Mouse (Mus musculus) layer of hippocampus, postnatal 36 days (tissue): ENCODE measurements at regions not wholly inside any gene's neighbourhood (a gene's known extent, or its start where the extent isn't known, plus 50 kb on each side); places are given as distances from the start of the nearest gene placed in this dataset.

Experiments
- DNase-seq, 2 experiments: peaks; one replicate each; pipeline ENCODE4 v3.0.0; 2022

DNA sequence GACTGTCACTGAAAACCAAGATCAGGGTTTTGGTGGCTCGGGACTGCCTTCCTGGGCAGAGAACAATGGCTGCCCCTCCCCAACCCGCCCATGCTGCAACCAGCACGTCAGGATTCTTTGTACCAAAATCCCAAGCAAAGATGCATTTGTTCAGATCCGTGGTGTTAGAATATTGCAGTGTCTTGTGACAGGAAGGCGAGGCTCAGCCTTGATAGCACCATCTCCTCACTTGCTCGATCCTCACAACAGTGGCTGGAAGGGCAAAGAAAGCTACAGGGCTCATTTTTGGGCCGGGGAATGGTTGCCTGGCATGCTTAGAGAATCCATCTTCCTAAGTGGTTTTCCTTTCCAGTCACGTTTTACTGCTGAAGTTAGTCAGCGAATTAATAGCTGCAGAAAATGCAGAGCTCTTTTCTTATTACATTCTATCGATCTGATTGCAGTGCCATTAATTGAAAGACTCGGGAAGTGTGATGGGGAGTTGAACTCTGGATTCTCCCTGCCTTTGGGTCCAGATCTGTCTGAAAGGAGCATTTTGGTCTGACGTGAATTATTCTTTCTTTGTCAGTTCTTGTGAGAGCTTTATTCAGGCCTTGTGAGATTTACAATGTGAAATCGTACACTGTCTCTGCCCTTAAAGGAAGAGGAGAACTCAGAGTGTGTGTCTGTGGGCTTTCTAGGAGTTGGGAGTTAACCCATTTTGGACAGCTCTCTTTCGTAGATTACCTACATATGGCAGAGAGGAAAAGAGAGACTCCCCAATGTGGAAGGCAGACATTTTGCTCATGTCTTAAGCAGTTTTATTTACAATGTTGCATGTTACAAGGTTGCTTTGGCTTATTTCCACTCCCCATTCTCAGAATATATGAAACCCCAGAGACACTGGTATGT lies 213.3 kb upstream of the Ubash3b start:
- no peak for DNase-seq

DNA sequence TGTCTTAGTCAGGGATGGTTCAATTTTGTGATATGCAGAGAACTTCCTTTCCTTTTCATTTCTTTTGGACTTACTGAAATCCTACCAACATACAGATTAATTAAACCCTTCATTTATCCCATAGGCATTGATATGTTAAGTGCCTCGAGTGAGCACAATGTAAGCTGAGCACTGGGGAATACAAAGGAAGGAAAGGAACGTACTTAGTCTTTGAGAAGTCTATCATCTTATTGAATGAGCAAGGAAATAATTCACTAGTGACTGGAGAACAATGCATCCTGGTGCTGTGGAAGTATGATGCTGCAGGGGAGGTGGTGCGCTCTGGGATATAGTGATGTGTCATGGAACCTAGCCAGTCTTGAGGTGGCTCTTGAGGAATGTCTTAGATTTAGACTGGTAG lies 204.9 kb upstream of the Ubash3b start:
- DNase-seq: no peak

DNA sequence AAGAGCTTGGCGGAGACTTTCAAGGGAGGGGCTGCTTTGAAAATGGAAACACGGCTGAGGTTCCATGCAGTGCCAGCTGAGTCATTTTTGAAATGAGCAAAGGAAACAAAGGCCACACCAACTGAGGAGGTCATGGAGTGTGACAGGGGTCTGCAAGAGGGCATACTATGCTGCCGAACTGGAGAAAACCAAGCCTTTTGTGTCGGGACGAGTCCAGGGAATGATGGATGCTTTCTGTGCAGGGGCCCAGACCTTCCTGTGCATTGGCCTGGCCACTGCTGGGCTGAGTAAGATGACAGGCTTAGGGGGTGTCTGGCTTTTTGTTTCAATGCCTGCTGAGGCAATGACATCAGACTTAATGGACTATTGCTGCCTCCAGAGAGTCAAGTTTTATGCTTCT lies 203.8 kb upstream of the Ubash3b start:
- no peak for DNase-seq

DNA sequence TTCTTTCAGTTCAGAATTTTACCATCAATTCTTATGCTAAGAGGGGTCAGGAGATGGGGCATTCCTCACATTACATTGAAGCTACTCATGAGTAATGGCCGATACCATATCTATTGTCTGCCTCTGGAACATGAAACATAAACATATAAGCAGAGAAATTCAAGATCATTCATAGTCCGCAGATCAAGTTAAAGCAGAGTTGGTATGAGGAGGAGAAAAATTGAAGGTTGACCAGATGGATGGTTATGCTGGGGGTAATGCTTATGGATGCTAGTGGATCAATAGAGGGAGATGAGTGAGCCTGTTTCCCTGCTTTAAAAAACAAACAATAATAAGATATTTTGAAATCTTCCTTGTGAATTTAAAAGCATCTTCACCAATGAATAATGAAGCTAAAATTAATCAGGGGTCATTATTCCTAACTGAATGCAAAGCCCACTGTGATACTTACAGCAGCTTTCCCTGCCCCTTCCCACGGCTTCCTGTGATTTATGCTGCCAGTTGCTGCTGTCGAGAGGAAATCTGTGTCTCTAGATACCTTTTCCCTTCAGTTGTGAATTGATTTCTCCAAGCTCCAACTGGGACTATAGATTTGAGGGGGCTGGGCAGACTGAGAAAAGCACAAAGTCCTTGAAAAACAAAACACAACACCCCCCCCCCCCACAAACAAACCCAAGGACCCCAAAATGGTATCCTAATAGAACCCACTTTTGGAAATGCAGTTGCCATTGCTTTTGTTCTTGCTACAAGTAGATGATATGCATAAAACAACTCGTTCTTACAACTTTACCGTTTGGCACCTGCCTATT lies 203.1 kb upstream of the Ubash3b start:
- DNase-seq: no peak

DNA sequence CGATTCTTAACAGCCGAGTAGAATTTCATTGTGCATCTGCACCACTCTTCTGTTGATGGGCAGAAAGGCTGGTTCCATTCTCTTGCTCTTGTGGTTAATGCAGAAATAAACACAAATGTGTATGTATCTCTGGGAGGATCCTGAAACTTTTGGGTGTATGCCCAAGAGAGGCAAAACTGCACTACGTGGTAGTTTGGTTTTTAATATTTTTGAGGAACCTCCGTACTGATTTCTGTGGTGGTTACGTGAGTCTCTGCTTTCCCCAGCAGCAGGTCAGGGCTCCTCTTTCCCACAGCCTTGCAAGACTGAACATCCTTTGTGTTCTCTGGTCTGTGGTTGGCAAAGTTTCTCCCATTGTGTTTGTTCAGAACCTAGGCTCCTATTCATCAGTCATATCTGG lies 198.9 kb upstream of the Ubash3b start:
- no peak for DNase-seq

DNA sequence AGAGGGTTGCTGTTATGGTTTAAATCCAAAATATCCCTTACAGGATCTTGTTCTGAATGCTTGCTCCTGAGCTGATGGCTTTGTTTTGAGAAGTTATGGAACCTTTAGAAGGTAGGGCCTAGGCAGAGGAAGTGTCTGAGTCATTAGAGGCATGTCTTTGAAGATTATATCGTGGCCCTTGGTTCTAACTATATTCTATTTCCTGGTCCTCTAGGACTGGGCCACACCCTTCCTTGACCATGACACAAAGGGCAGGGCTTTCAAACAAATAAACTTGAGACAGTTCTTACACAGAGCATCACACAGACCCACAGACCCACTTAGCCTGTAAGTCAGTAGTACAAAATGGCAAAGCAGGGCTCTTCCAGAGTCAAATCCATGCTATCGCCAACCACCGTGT lies 197.8 kb upstream of the Ubash3b start:
- DNase-seq: no peak

DNA sequence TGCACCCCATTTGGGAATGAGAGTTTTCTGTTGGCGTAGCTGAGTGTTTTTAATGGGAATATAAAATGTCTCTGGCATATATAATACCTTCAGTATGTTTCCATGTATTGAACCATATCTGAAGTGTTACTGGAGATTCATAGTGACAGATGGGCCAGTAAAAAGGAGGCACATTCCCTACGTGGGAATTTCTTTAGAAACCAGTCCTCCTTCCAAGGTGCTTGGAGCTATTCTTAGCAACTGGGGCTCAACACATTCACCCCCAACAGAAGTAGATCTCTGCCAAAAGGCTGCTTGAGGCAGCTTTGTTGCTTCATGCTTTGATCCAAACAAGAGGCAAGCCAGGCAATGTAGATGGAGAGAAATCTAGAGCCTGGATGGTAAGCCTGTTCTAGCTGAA lies 183.8 kb upstream of the Ubash3b start:
- no peak for DNase-seq

DNA sequence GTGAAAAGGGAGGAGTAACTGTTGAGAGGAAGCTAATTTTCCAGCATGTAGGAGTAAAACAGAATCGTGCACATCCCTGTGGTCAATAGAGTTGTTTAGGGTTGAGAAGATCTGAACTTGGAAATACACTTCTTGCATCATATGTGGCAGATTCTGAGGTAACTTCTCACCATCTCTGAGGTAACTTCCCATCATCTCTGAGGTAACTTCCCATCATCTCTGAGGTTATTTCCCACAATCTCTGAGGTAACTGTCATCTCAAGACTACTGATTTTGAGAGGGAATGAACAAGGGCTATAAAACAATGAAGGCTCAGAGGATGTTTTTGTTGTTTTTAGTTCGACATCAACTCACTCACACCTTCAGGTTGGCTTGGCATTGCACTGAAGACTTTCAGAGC lies 175.9 kb upstream of the Ubash3b start:
- no peak for DNase-seq

DNA sequence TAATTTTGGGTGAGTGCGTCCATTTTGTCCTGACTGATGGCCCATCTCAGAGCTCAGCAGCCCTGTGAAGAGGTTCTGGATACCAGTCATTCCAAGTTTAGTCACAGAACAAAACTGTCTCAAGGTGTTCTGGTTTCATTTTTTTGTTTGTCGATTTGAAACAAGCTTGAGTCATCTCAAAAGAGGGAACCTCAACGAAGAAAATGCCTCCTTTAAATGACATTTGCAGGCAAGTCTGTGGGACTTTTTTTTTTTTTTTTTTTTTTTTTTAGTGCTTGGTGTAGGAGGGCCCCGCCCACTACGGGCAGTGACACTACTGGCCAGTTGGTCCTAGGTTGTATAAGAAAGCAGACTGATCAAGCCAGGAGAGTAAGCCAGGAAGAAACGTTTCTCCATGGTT lies 175.3 kb upstream of the Ubash3b start:
- no peak for DNase-seq

DNA sequence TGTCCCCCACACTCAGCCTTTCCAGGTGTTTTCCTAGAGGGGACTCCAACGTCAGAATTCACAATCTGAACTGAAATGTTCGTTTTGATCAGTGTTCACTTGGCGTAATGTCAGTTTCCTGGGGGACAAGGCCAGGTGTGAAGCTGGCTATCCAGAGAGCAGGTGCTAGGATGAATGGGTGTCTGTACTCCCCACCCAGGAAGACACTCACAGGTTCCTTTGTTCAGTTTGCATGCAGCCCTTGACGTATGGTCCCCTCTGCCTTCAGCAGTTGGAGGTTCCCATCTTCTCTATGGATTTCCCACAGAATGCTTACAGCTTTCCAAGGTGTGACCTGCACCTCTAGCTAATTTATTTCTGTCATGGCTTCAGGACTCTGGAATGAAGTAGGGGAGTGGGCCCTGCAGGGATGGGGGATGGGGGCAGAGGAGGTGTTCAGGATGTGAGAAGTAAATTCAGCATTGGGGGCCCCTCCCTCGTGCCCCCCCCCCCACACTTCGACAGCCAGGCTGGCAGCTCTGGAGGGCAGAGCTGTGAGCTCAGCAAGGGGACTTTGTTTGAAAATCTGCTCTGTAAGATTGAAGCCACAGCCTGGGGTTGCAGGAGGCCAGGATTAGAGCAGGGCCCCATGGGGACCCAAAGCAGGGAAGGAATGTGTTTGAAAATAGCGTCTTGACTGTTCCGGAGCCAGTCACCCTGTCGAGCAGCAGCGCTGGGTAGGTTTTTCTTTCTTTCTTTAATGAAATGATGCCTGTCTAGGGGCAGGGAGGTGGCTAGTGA lies 173.2 kb upstream of the Ubash3b start:
- DNase-seq: no peak

DNA sequence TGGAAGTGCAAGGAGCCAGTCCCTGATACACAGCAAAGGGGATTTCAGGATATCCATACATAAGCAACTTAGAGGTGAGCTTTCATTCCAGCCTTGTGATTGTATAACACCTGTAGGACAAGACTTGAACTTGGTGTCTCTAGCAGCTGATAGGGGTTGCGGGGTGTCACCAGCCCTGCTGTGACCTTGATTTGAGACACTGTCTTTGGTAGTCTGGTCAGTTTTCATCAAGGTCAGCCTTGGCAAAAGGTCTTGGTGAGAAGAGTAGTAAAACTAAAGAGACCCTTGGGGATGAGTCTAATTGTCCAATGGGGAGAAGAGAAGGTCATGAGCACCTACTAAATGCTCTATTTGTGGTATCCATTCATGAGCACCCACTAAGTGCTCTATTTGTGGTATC lies 172.0 kb upstream of the Ubash3b start:
- no peak for DNase-seq

DNA sequence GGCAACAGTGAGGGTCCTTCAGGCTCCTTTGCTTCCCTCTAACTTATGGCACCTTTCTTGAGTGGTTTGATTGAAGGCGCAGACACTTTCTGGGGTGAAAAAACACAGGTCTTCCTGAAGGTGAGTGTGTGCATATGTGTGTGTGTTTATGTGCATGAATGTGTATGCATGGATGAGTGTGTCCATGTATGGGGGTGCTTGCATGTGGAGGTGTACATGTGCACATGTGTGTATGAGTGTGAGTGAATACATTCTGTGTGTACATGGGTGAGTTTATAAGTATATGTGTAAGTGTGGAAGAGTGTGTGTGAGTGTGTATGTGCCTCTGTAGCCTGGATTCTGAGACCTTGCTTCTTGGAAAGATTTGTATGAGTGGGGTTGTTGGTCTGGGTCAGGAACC lies 167.5 kb upstream of the Ubash3b start:
- no peak for DNase-seq

DNA sequence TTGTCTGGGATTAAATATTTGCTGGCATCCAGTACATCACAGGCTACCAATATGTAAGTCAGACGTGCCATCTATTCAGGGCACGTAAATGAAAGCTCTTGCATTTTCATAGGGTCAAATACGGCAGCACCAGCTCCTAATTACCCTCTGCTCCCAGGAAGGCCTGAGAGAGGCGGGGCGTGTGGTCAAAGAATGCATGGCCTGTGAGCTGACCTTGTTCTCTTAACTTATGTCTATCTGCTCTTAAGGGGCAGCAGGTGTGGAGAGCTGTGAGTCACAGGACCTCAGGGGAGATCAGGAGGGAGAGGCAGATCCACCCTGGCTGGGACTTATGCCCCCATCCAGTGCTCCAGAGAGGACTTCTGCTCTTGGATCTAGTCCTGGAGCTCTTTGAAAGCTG lies 167.0 kb upstream of the Ubash3b start:
- no peak for DNase-seq

DNA sequence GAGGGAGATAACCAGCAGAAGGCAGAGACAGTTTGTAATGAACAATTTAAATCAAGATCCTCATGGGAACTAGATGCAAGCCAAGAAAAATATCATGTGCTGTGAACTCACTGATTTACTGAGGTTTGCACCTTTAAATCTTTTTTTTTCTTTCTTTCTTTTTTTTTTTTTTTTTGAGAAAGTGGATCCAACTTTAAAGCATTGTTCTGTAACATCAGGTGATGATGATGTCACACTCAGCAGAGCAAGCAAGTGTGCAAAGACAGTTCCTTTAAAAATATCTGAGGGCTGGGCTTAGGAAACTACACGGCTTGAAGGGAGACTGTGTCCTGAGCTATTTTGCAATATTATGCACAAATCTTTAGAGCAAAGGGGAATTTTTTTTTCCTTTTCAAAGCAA lies 166.6 kb upstream of the Ubash3b start:
- DNase-seq: no peak

DNA sequence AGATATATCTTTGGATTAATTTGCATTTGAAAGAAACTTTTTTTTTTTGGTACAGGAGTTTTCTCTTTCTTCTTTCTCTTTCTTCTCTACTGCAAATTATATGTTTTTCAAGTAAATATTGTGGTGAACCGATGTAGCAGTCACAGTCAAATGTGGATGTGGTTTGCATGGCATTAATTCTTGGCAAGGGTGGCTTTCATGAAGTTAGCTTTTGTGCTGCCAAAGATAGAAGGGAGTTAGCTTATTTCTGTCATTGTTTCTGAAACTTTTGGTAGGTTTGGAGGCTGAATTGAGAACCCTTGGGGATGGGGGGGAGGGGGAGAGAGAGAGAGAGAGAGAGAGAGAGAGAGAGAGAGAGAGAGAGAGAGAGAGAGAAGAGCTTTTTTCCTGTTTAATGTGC lies 166.1 kb upstream of the Ubash3b start:
- DNase-seq: no peak

DNA sequence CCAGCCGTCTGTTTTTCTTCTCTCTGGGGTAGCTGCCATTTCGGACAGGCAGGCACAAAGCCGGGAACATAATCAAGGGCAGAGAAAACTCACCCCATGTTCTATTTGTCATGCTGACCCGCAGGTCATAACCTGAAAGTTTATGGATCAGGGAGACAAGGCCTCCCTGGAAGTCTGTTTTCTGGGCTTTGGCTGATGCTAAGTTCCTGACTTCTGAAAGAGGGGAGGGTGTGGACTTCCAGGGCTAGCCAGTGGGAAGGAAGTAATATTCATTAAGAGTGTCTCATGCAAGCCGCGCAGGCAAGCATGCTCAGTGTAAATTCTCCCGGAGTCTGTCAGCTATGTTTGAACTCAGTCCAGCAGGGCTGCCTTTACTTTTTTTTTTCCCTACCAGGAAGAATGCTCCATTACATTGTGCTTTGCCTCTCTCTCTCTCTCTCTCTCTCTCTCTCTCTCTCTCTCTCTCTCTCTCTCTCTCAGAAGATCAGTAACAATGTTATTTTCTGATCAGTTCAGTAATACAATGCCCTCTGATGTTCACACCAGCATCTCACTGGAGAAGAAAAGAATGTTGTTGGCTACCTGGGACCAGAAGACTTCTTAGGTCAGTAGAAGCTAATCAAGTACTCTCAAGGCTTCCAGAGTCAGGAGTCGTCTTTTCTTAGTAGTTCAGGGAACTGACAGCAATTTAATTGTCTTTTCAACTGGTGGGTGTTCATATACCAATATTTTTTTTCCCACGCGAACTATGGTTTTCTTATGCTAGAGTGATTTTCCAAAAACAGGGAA lies 165.5 kb upstream of the Ubash3b start:
- no peak for DNase-seq

DNA sequence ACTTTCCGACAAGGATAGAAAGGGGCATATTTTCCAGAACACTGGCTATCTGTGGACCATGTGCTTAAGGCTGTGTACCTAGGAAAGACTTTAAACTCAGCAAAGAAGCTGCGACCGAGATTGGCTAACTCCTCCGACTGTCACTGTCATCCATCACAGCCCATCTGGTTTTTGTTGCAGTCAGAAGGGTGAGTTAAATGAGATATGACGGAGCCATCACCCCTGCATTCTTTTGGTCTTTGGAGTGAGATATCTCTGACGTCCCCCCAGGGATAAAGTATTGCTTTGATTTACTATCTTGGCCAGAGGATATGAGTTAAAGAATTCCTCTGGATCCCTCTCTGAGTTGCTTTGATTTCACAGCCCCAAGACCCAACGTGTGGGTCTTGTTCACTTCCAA lies 160.0 kb upstream of the Ubash3b start:
- no peak for DNase-seq

DNA sequence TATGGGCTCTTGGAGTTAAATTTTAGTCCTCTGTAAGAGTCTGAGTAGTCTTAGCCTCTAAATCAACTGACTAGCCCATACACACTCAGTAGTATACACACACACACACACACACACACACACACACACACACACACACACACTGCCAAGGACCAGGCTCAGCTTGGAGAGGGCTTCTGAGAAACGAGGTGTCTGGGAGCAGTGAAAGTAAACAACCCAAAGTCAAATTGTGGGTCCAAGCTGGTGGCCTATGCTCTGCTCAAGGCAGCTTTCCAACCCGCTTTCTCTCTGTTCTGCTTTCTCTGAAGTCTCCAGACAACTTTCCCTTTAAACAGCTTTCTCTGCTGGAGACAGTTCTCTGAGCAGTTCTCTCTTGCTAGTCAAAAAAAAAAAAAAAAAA lies 157.6 kb upstream of the Ubash3b start:
- DNase-seq: no peak

DNA sequence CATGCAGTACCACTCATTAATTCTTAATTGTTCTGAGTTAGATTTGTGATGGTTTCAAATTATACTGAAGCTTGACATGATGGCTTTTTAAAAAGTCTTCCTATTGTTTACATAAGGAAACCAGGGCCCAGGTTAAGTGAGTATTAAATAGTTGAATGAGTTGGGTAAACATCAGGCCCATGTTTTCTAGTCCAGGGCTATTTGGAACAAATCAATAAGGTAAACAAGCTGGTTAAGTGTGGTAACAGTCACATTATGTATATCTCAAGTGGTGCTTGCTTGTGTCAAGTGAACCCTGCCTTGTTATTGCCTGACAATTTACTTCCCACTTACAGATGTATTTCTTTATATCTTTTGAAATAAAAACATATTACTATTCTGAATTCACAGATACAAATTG lies 144.7 kb upstream of the Ubash3b start:
- no peak for DNase-seq

DNA sequence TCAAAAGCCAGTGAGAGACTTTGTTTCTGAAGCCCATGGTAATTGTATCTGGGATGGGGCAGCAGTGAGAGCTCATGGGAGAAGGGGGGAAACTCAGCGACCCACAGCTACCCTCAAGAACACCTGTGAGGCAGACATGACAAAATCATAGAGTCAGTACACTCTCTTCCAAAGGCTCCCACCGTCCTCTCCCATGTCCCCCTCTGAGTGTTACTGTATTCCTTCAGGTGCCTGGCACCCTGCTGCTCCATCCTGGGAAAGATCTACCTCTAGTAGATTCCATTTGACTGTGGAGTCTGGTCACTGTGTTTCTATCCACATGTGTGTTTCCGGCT lies 142.0 kb upstream of the Ubash3b start:
- DNase-seq: no peak

DNA sequence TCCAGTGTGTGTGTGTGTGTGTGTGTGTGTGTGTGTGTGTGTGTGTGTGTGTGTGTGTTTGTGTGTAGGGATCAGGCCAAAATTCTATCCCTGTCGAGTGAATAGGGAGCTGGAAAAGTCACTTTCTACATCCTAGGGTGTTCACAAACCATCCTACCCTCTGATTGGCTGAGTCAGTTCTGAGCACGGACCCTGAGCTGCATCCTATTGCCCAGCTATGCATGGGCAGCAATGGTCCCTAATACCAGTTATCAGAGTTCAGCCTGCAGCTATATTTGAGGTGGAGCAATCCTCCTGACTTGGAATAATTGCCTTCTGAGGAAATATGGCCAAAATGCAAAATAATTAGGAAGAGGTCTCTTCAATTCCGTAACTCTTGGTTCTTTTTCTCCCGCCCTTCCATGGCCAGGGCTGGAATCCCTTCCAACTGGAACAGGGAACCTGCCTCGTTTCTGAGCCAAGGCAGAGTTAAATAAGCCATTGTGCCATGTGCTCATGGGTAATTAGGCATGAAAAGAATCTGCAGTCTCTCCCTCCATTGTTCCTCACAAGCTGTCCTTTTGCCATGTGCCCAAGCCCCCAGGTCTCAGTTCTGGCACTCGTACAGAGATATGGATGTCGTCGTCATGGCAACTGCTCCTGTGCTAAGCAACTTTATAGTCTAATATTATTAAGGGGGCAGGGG lies 141.5 kb upstream of the Ubash3b start:
- DNase-seq: peak in 1 of 2 experiments; percentile 9

DNA sequence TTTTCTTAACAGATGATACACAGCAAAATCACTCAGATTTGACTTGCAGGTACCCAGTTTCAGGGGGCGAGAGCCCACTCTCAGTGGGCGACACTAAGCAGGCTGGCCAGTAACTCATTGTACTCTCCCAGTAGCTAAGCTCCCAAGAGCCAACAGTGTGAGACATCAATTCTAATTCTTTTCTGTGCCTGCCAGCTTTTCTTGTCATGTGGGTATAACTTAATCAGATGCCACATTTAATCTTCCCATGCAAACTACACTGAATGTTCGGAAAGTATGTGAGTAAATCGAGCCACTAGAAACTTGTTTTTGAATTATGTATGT lies 124.6 kb upstream of the Ubash3b start:
- DNase-seq: no peak
